Mouse (Mus musculus): ENCODE results near the gene Ubxn7.

The Ubxn7 gene

DNA sequence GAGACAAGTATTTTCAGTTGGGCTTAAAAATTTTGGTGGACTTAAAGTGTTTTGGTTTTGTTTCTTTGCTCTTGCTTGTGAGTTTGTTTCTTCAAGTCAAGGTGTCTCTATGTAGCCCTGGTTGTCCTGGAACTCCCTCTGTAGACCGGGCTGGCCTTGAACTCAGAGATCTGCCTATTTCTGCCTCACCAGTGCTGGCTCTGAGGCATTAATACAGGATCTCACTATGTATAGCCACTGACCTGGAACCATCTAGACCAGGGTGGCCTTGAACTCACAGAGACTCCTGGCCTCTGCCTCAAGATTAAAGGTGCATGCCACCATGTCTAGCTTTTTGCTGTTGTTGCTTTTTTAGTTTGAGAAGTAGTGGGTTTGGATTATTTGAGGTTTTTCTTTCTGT, 99.9 kb downstream of the Ubxn7 start:
- no peak for DNase-seq (ENCODE audit: low read depth, low spot score)

DNA sequence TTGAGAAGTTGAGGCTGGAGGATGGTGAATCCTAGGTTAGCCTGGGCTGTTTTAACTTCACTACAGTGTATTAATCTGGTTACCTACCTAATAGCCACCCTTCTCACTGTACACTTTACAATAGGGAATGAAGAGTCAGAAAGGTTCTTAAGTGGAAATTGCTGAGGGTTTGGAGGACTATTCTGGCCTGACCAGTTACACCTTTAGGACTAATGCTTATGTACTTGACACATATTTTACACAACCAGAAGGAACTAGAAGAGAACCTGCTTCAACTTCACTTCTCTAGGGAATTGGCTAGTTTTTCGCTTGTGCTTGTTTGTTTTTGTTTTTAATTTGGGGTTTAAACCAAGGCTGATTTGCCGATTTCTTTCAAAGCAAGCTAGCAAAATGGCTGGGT, 101.1 kb downstream of the Ubxn7 start:
- no peak for DNase-seq (ENCODE audit: low read depth, low spot score)

DNA sequence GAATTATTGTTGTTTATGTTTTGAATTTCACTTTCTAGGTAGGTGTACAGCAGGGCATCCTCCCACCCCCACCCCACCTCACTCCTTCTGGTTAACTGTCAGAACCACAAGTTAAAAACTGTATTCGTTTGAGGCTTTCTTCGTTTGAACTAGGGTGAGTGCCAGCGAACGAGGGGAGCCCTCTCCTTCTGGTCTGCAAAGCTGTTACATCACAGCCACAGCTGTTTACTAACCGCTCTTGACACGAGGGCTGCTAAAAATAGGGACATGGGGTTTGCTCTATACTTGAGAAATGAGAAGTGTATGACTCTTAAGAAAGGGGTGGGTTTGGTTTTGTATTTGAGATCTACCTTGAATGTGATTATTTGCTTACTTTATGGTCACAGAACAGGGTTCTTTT, 102.0 kb downstream of the Ubxn7 start:
- DNase-seq (ENCODE audit: low read depth, low spot score): peak; percentile 39

- DNase-seq (ENCODE audit: low read depth, low spot score): no peak
These were observed 102.6 kb downstream of the Ubxn7 start for GRCm38 (mm10) chr16:32434691-32435090.

DNA sequence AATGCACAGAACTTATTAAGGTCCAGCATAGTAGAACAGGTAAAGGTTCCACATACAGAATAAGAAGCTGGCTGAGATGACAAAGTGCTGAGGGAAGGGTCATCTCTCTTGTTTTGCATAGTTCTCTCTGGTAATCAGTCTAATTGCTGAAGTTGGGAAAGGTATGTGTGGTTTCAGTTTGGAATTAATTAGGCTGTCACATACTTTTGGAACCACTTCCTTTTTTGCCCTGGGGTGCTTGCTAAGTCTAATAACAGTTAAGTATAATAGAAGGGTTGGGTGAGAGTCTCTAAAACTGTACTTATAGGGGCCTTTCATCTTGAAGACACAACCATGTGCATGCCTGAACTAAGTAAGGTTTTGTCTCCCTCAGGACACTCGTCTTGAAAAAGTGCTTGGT, 104.6 kb downstream of the Ubxn7 start:
- DNase-seq (ENCODE audit: low read depth, low spot score): no peak

DNA sequence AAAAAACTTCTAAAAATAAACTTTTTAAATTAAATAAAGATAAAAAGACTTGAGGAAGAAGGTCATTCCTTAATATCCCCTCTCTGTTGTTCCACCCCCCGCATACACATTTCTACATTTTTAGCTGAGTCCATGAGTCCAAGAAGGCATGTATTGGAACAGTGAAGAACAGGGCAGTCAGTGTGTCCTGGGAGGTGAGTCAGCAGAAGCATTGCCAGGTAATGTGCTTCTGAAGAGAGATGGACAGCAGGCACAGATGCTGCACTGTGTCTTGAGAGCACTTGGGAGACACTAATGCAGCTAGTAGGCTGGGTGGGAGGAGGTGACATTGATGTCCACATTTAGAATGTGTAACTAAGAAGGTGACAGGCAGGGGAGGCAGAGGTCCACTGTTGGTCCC, 105.2 kb downstream of the Ubxn7 start:
- no peak for DNase-seq (ENCODE audit: low read depth, low spot score)

DNA sequence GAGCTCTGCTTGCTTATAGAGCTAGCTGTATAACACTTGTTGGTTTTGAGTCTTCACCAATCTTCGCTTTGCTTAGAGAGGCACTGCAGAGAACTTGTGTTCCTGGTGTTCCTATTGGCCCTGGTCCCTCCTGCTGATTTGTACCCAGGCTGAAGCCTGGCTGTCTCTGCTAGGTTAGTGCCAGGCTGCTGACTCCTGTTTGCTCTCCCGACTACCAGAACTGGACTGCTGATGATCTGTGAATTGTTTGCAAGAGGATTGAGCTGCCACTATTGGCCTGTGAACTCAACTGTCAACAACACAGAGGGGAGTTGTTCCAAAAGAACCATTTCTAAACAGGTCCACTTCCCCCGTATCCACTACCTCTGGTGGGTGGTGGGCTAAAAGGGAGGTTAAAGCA, 109.4 kb downstream of the Ubxn7 start:
- DNase-seq (ENCODE audit: low read depth, low spot score): no peak
